30 mouse cellular contexts compared by ENCODE assay signal in the genomic region with DNA sequence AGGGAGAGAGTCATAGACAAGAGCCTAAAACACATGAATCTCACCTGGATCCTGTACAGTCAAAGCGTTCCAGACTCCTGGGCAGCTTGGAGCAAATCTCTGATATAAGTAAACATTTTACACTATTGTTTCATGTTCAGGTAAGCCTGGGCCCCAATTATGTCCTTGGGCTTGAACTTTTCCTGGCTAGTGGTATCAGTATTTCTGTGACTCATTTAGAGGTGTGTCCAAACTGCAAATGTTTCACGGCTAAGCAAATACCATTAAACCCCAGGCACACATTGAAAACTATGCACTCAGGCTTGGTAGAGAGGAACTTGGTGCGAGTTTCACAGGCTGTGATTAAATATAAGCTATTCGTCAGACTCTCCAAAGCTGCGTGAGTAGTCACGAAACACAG. TPM values are rescaled to one million over a fixed set of nuclear protein-coding genes. Genes with fewer than 3 reads are reported as not detected.
DNase-seq lines count a peak whose midpoint lies in the region; ATAC-seq lines count a peak whose summit lies in the region.
"Had no signal": no experiment of that assay in that cellular context is flagged by ENCODE, and none has a peak within 500 bp of the region (broad histone marks: within the 10 kb centered on the region; RNA-seq: fewer than 3 reads in every experiment).

No protein-coding gene starts in this region.

- no peak overlapping the region for H3K4me2 ChIP-seq in lung, embryonic 16.5 days (ENCODE audit: low read depth, low read length)
- no peak overlapping the region for H3K4me2 ChIP-seq in stomach, embryonic 15.5 days
- no peak overlapping the region for H3K4me2 ChIP-seq in forebrain, embryonic 13.5 days
- H3K4me2 ChIP-seq: embryonic facial prominence, embryonic 13.5 days; forebrain, embryonic 15.5 days; heart, embryonic 12.5 days; liver, embryonic 15.5 days had no signal

- no peaks in the 10 kb centered on the region for H3K27me3 ChIP-seq in lung, embryonic 16.5 days (ENCODE audit: control insufficient read depth, insufficient read depth, low read depth, low read length)
- no peaks in the 10 kb centered on the region for H3K27me3 ChIP-seq in stomach, embryonic 15.5 days (replicated peaks)
- H3K27me3 ChIP-seq in forebrain, embryonic 13.5 days: no peaks in the 10 kb centered on the region
- H3K27me3 ChIP-seq: forebrain, embryonic 15.5 days; heart, embryonic 12.5 days had no signal

- WGBS in lung, embryonic 16.5 days: 50% methylated on average over 6 of the region's 6 CpGs
- WGBS in stomach, embryonic 15.5 days: 59% methylated on average over 6 of the region's 6 CpGs
- WGBS in forebrain, embryonic 13.5 days: 92% methylated on average over 6 of the region's 6 CpGs

- no peaks in the 10 kb centered on the region for H3K36me3 ChIP-seq in lung, embryonic 16.5 days (ENCODE audit: control insufficient read depth, insufficient read depth, low read length)
- H3K36me3 ChIP-seq in stomach, embryonic 15.5 days: no peaks in the 10 kb centered on the region
- no peaks in the 10 kb centered on the region for H3K36me3 ChIP-seq in forebrain, embryonic 13.5 days (ENCODE audit: poor library complexity, severe bottlenecking)
- H3K36me3 ChIP-seq: embryonic facial prominence, embryonic 13.5 days; forebrain, embryonic 15.5 days; heart, embryonic 12.5 days; hindbrain, embryonic 10.5 days; limb, embryonic 10.5 days; liver, embryonic 15.5 days had no signal

- no peaks in the 10 kb centered on the region for H3K9me3 ChIP-seq in lung, embryonic 16.5 days (ENCODE audit: control insufficient read depth, low read length)
- H3K9me3 ChIP-seq in stomach, embryonic 15.5 days: no peaks in the 10 kb centered on the region
- H3K9me3 ChIP-seq in forebrain, embryonic 13.5 days (replicated peaks): no peaks in the 10 kb centered on the region
- H3K9me3 ChIP-seq: embryonic facial prominence, embryonic 13.5 days; forebrain, embryonic 15.5 days; heart, embryonic 12.5 days; hindbrain, embryonic 10.5 days; limb, embryonic 10.5 days; liver, embryonic 15.5 days; megakaryocyte, embryonic 14.5 days had no signal

- H3K4me1 ChIP-seq in lung, embryonic 16.5 days (replicated peaks; ENCODE audit: control insufficient read depth, insufficient read depth, low read length): no peaks in the 10 kb centered on the region
- no peaks in the 10 kb centered on the region for H3K4me1 ChIP-seq in stomach, embryonic 15.5 days
- H3K4me1 ChIP-seq in forebrain, embryonic 13.5 days: no peaks in the 10 kb centered on the region
- H3K4me1 ChIP-seq: embryonic facial prominence, embryonic 13.5 days; heart, embryonic 12.5 days; hindbrain, embryonic 10.5 days; liver, embryonic 15.5 days had no signal

- peak overlapping the region; percentile 17 for H3K27ac ChIP-seq in lung, embryonic 16.5 days (ENCODE audit: low read length)
- peak overlapping the region; percentile 67 for H3K27ac ChIP-seq in stomach, embryonic 15.5 days
- H3K27ac ChIP-seq in forebrain, embryonic 13.5 days: no peak overlapping the region
- H3K27ac ChIP-seq: embryonic facial prominence, embryonic 13.5 days; forebrain, embryonic 15.5 days; hindbrain, embryonic 10.5 days; hindbrain, postnatal 0 days; limb, embryonic 10.5 days; liver, embryonic 15.5 days had no signal

- ATAC-seq in lung, embryonic 16.5 days (ENCODE audit: low read depth): peak; percentile 39; the same call in 1 of the 2 replicates
- ATAC-seq in stomach, embryonic 15.5 days (ENCODE audit: insufficient read depth, low FRiP score, low read depth): peak; percentile 85
- no peak for ATAC-seq in forebrain, embryonic 13.5 days
- ATAC-seq: forebrain, embryonic 15.5 days; hindbrain, postnatal 0 days had no signal

- H3K9ac ChIP-seq in lung, embryonic 16.5 days (ENCODE audit: low read length): no peak overlapping the region
- no peak overlapping the region for H3K9ac ChIP-seq in stomach, embryonic 15.5 days
- H3K9ac ChIP-seq in forebrain, embryonic 13.5 days: no peak overlapping the region
- H3K9ac ChIP-seq: embryonic facial prominence, embryonic 13.5 days; forebrain, embryonic 15.5 days; heart, embryonic 12.5 days; liver, embryonic 15.5 days had no signal

- peak; percentile 22 to 60 for DNase-seq in lung, adult 18-20 months
- DNase-seq in lung, postnatal 14 days: no peak
- peak; percentile 28 for DNase-seq in fibroblast of lung, adult 2 months (ENCODE audit: low read depth)
- no peak for DNase-seq in right cerebral cortex, postnatal 14 days
- no peak for DNase-seq in Muller cell, postnatal 12 days (ENCODE audit: inconsistent ontology term)
- DNase-seq: adrenal gland, postnatal 10 days; cerebellum, adult 18-20 months; cerebellum, postnatal 25 days; embryo, embryonic 11 days; gastrocnemius, postnatal 10 days; heart, adult 11 months; heart, postnatal 10 days; kidney, adult 8-10 months; kidney, postnatal 10 days; liver; midbrain, embryonic 14.5 days; spleen, adult 18-20 months; thymus, adult 2 months had no signal

- no peak overlapping the region for H3K4me3 ChIP-seq in lung, embryonic 16.5 days (ENCODE audit: low read length)
- H3K4me3 ChIP-seq in stomach, embryonic 15.5 days (replicated peaks): no peak overlapping the region
- no peak overlapping the region for H3K4me3 ChIP-seq in forebrain, embryonic 13.5 days
- H3K4me3 ChIP-seq: embryonic facial prominence, embryonic 13.5 days; erythroblast, embryonic 14.5 days; forebrain, embryonic 15.5 days; heart, embryonic 12.5 days; hindbrain, embryonic 10.5 days; limb, embryonic 10.5 days; liver, embryonic 15.5 days; megakaryocyte, embryonic 14.5 days had no signal

RNA-seq across cellular contexts. Expression of gene Sema3c, which starts 2.5 kb away (rescaled TPM):
- 33.3 and 33.8 TPM in 2 replicates for polyA plus RNA-seq in lung, embryonic 16.5 days (2015; fragmentation: Nextera tagmentation; extraction: Ambion mirVana)
- 53.8 and 65.9 TPM in 2 replicates for polyA plus RNA-seq in stomach, embryonic 15.5 days (2015; fragmentation: Nextera tagmentation; extraction: Ambion mirVana)
- 16.6 and 17.4 TPM in 2 replicates for polyA plus RNA-seq in forebrain, embryonic 13.5 days (2015; fragmentation: Nextera tagmentation; extraction: Ambion mirVana)
- polyA plus RNA-seq: erythroblast, embryonic 14.5 days had no signal

Comparison
In these comparisons a context has a peak if more than half of its experiments do, and no peak if none do; other contexts are left out.
1. DNase-seq: peak in lung, adult 18-20 months (2 of 2) and fibroblast of lung, adult 2 months (single experiment); none in lung, postnatal 14 days (single experiment), right cerebral cortex, postnatal 14 days (single experiment) and Muller cell, postnatal 12 days (single experiment).